Mouse (Mus musculus) skeletal muscle tissue, adult 2 months (tissue): ENCODE data around the gene Egflam.

Experiments used
- DNase-seq: peaks from one replicate; pipeline ENCODE4 v3.0.0-alpha.2; 2012; ENCODE audit warnings: low read depth, low spot score

Egflam gene

DNA sequence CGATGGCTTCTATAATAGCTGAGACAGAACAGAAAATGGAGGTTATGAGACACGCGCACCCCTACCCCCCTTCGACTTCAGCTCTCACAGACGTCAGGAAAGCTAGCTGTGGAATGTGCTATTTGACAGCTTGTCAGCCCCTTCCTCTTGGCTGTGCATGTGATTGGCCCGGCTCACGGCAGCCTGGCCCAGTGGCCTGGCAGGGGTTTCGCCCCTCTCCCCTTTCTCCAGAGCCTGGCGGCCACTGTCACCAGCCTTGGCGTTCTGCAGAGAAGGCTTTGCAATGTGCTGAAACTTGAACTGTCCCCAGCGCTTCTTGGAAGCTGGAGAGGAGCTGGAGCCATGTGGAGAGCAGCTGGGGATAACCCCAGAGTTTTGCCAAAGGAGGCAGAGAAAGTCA is 175.4 kb downstream of the Egflam start:
- peak; percentile 91 for DNase-seq

DNA sequence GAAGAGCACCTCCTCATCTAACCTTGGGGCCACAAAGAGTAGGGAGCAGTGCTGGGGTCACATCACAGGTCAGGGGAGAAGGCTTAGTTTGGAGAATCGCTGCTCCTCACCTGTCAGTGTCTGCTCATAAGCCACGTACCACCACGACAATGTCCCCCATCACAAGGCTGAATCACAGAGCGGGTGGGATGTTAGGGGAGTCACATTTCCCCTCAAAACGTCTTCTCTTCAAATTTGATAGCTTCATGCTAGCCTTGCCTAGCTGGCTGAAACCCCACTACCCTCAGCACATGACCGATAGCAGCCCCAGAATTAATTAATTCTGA is 181.0 kb downstream of the Egflam start:
- no peak for DNase-seq

DNA sequence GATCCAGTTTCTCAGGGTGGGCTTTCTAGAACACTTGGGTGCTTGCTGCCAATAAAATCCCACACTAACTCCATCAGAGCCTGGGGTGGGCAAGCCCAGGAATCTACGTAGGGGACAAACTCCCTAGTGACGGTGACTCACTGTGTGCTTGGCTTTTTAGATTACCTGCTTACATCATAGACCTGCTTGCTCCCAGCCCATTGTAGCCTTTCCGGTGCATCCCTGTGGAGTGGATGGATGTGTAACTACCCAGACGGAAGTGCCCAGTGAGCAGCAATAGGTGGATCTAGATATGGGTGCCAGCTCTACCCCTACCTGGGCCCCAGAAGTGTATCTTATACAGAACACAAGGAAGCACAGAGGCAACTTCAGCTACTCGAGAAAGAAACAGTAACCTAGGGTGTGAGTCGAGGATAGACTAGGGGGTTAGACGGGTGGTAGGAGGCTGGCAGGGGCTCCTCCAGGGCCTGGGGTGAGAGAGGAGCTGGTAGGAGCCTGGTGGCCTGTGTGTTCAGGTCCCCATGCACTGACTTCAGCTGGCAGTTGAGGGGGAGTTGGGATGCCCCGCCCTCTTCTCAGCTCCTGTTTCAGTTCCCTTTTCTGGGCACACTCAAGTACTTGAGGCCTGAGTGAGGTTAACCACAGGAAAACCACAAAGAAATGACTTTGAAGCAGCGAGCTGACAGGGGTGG is 181.5 kb downstream of the Egflam start:
- DNase-seq = no peak

DNA sequence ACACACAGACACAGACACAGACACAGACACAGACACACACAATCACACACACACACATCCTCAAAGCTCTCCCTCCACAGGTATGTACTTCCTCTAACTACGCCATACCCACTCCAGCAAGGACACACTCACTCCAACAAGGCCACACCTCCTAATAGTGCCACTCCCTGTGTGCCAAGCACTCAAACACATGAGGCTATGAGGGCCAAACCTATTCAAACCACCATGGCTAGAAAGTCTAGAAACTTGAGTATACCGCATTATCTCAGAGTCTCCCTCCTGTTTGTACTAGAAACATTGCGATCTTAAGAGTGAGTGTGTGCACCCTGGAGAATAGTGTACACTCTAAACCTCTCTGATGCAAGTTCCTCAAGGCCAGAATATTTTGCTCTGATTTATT is 182.3 kb downstream of the Egflam start:
- no peak for DNase-seq

DNA sequence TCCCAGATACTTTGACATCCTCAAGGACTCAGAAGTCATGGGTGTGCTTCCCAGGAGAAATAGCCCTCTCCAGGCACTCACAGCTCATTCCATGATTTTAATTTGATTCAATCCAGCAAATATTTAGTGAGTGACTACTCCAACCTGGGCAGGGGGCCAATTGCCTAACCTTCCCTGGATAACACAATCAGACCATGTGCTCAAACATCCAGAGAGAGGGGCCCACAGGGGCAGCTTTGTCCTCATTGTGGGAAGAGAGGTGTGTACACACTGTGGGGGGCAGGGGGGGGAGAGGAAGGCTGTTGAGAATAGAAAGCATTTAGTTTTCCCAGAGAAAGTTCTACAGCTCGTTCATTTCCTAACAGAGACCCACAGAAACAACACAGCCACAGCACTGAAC is 184.5 kb downstream of the Egflam start:
- no peak for DNase-seq

DNA sequence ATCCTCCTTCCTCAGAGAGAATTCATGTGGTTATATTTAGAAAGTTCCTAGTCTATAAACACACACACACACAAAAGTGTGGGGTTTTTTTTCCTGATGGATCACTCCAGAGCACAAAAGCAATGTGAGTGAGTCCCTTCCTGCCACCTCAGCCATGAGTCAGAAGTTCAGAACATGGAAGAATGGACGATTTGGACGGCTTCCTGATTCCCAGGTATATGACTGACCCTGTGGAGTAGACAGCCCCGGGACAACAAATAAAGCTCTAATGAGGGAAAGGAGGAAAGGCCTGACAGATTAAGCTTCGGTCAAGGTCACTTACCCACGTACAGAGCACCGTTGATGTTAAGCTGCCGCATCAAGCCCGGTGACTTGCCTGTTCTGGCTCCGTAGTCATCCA is 190.0 kb downstream of the Egflam start:
- no peak for DNase-seq

DNA sequence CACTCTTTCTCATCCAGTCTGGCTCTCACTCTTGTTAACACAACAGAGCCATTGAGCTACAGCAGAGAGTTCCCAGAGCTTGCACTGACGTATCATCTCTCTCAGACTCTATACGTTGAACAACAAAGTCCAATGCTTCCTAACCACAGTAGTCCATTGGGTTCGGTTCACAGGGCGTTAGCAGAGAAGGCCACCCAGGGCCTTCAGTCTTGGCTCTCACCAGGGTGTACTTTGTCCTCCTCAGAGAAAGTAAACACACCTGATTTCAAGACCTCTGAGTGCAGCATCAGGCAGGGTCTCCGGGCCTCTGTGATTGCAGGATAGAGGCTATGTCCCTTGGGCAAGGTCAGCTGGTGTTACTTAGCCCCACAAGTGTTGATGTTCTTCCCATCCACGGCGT is 190.9 kb downstream of the Egflam start:
- DNase-seq = no peak

DNA sequence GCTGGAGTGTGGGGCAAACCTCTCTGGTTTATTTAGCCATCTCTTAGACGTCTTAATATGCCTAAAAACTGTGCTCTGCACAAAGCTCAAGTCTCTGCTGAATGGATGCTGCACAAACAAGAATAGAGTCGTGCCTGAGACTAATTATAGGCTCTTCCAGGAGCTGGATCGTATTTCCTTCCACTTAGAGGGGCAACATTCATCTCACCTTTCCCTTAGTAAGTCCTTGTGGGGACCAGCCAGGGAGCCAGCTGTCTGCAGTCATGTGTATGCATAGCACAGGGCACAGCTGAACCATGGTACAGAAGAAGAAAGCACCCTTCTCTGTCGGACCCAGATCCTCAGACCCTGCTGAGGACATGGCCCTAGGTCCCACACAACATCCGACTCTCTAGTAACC is 192.1 kb downstream of the Egflam start:
- DNase-seq = peak; percentile 75

DNA sequence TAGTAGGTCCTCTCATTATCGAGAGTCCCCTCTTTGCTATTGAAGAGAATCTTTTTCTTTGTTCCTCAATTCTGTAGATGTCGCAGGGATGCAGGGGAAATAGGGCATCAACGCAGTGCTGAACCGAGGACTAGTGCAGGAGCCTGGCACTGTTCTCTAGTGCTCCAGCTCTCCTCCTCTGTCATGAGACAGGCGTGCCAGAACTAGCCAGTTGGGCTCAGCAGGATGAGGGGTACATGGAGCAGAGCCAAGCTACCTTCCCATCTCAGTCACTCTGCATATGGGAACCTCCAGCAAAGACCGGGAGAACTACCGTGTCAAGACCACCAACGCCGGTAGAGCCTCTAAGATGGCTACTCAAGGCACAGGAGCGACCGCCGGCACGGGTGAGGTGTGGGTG is 193.3 kb downstream of the Egflam start:
- DNase-seq = no peak

DNA sequence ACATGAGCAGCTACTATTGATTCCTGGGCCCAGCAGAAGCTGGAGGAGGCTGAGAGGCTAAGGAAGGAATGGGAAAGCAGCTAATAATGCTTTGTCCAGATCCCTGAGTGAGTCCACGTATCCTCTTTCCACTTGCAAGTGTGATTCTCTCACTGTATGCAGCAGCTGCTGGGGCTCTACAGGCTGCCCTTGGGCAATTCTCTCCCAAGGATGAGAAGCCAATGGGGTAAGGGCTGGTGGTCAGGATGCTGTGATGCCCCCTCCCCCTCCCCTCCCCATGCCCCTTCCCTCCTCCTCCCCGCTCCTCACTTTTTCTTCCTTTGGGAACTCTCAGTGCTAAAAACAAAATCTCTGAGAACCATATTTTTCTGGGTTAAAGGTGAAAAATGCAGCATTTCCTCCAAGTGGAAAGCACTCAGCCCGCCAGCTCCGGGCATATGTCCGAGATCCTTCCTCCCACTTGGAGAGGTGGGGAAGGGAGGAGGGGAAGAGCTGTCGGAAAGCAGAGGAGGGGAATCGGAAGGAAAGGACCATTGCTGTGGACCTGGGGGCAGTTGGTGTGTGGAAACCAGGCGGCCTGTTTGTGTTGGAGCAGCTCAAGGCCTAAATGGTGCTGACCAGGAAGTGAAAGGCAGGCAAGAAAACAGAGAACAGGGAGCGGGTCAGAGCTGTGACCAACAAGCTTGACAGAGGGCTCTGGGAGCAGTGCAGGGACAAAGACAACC is 194.4 kb downstream of the Egflam start:
- DNase-seq = no peak

DNA sequence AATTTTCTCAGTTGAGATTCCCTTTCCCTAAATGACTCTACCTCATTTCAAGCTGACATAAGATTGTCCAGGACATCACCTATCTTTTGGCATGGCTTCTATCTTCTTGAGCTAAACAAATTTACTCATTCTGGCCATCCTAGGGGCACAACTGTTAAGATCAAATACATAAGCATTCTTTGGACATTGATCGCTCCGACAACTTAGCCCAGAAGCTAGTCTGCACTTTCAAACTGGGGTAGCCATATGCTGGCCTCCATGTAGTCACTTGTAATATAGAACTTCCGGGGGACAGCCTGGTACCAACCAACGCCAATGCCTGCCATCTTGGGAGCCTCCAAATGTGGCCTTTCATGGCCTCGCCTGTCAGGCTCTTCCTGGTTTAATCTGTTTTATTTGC is 195.2 kb downstream of the Egflam start:
- DNase-seq = no peak

DNA sequence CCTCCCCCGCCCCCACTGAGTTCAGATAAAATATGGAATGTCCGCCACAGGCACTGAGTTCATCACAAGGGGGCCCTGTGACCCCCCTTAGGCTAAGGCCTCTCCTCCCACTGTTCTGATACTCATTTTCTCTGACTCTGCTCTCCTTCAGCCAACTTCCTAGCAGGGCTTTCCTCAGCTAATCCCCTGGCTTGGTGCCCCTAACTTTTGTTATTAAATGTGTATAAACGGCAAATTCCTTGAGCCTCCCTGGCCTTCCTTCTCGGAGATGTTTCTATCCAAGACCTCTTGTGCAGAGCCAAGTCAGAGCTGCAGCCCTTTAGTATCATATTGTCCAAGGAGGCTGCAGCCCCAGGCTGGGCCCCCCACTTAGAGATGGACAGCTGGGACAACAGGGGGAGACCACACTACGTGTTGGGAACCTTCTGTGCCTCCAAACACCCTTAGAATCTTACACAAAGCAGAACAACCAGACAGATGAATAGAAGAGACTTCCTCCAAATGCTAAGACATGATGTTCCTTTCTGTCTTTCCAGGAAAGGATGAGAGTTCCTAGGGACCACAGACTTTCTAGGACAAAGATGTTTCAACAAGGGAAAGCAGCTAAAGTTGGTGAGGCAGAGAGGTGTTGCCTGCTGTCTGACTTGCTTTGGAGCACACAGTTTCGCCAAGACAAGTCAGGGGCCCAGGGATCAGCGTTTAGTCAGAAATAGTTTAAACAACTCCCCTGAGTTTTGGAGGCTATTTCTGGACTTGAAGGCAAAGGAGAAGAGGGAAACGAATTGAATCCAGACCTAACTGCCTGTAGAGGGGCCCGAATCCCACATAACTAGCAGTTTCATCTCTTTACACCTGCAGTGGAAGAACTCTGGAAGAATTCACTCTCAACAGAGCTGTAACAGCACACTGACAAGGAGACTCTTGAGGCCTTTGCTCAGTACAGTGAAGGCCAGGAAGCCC is 196.5 kb downstream of the Egflam start:
- DNase-seq = no peak

DNA sequence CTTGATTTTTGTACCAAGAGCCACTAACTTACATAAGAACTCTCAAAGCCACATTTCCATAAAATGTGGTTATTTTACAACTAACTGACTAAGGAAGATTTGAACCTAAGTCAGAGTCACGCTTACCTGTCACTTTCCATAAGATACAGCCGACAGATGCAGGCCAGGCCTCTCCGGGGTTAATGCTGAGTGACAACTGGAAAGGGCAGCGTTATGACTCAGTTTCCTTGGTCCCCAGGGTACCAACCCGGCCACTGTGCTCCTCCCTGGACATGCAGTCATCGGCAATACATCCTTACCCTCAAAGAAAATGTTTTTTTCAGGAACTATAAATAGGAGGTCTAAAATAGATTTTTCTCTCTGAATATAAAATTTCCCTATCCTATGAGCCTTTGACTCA is 197.9 kb downstream of the Egflam start:
- no peak for DNase-seq

DNA sequence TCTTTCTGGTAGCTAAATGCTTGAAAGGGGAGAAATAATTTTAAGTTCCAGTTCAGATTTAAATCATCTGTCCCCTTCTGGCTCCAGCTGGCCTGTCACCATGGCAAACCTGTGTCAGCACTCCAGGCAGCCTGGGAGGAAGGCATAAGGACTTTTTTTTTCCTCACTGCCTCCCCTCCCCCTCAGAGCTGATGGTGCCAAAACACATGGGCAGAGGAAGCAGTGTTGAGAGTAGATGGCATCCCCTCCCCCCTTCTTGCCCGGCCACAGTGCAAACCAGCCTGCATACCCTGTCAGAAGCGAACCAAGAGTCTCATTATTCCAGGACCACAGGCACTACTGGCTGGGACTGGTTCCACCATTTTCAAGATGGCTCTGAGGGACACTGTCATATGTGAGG is 199.4 kb downstream of the Egflam start:
- DNase-seq = no peak

DNA sequence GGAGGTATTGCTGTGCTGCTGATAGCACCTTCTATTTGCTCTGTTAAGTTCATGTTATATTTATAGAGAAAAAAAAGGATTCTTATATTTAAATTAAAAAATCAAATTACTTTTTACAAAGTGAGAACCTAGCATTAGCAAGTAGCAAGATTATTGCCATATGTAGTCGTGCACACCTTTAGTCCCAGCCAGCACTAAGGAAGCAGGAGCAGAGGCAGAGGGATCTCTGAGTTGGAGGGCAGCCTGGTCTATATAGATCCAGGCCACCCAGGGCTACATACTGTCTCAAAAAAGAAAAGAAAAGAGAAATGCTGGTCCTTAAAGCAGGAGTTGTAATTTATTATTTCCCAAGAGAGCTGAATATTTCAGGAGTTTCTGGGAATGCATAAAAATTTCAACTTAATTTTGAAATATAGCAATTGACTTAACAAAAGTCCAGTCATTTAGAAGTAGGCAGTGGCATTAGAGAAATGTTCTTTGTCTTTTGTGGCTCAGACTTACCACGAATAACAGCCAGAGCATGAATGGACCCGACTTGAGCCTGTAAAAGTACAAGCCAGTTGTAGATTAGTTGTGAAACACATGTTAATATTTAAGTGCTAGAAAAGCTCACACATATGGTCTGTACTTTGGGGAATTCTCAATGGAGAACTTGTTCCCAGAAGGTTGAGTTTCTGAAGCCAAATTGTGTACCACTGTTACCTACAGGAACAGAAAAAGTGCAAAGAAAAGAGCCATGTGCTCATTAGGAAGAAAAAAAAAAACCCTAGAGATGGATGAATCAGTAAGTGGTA is 200.3 kb downstream of the Egflam start:
- DNase-seq = no peak

DNA sequence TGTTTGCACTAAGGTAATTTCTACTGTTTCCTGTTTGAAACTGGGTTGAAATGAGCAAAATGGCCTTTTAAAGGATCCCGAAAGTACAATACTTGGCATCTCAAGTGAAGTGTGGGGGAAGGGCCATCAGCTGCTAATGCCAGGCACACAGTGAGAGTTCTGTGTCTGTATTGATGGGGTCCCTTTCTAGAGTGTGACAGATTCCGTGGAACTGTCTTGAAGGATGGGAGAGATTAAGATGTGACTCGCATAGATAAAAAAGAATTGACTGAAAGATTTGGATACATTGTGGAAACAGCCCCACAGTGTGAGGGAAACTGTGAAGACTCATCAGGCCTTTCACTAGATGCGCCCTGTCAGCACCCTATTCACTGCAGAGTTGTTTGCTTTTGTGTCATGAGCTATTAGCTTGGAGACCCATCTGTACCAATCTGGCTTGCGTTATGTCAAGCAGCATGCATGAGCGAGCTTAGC is 203.4 kb downstream of the Egflam start:
- DNase-seq = no peak

DNA sequence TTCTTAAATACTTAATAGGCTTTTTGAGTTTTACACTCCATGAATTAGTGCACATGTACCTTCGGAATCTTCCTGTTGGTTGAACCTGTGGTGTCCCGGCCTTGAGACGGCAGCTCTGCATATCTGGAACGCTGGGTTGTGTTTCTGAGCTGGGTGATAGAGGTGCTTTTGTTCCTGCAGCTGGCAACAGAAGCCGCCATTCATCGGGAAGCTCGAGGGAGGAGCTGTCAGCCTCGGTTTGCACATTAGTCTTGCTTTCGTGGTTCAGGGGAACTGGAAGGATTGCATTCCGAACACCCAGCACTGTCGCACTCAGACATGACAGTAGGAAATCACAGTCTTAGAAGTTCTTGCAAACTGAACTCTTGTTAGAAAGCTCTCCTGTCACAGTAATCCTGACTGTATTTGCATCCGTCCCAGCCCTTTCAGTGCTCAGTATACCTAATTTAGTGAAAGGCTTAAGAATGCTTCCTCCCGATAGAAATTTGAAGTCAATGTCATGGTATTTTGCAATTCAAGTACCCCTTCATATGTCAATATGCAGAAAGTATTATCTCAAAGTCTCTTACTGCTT is 204.0 kb downstream of the Egflam start:
- no peak for DNase-seq

DNA sequence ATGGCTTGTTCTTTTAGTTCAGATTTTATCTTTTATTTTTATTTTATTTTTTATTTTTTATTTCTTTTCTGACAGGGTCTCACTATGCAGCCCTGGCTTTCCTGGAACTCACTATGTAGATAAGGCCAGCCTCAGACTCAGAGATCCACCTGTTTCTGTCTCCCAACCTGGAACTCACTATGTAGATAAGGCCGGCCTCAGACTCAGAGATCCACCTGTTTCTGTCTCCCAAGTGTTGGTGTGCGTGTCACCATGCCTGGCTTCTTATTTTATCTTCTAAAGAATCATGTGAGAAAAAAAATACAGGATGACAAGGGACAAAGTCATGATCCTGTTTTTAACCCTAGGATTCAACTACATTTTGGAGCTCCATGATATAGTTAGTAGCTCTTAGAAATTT is 205.6 kb downstream of the Egflam start:
- no peak for DNase-seq

DNA sequence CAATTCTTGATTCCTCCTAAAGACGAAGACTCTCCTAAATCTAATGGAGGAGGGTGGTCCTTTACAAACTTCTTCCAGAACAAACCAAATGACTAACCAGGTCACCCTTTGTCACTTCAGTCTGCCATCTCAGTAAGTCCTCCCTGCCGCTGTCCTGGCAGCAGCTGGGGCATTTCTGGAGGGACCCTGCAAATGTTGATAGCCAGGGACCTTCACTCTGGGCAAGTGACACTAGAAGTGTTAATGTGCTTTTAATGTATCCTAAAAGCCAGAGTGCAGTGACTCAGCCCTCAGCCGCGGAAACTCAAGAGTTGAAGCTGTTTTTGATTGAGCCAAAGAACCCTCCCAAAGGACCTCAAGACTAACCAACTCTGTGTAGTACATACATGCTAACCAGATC is 207.1 kb downstream of the Egflam start:
- DNase-seq = no peak

DNA sequence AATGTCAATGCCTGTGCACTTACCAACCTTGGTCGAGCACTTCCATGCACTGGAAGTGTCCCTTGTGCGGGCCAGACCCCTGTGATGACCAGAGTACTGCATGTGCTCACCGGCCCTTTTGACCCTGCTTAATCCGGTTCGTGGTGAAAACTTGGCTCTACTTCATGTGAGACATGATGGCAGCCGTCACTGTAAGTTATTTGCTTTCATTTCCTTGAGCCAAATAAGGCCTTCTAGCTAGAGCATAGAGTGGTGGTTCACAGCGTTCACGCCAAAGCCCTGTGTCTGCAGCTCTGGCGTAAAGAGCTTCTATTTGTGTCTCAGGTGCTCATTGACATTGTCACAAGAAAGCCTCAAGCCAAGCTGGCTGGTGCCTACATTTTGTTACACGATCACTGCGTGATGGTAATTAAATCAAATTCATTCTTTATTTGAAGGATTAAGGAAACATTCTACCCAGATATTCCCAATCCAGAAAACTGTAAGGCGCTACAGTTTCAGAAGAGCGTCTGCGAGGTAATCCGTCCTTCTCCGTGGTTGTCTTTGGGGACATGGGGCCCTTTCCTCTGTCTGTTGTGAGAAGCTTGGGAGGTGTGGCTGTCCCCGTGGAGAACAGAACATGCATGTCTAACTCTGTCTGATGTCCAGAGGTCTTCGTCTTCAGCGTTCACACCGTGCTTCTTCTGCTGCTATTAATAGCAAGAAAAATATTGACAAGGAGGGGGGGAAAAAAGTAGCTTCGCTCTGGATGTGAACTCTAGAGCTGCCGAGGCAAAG is 208.3 kb downstream of the Egflam start:
- DNase-seq = no peak
